Mouse (Mus musculus) MEL (cell line): ENCODE data around the gene Acvr1. TPM values are rescaled to one million over a fixed set of nuclear protein-coding genes. Genes with fewer than 3 reads are reported as not detected.

Experiments used
- DNase-seq: peaks from one replicate; pipeline ENCODE4 v3.0.0; 2011; ENCODE audit warnings: low read depth, low spot score
- H3K27ac ChIP-seq: 2 replicates; pipeline ENCODE4 v1.5.1; 2012; ENCODE audit warnings: low read depth, mild to moderate bottlenecking, control low read depth, low read length, moderate library complexity; ENCODE audit not compliant: control insufficient read depth
- H3K27me3 ChIP-seq, 2 experiments: fragments of 150-350 bp in 1 of 2; sonication (generic) in 1 of 2; 2 replicates each; pipeline ENCODE4 v1.6.1; 2012; ENCODE audit warnings: low read length in 2 of 2, mild to moderate bottlenecking in 2 of 2, improper control_type of control experiment in 1 of 2, moderate library complexity in 1 of 2; ENCODE audit not compliant: insufficient read depth in 2 of 2, control insufficient read depth in 1 of 2
- H3K36me3 ChIP-seq, 2 experiments: 2 replicates each; pipeline ENCODE4 v1.6.1; 2012 to 2014; ENCODE audit warnings: low read length in 2 of 2, improper control_type of control experiment in 1 of 2, inconsistent platforms in 1 of 2, mild to moderate bottlenecking in 1 of 2; ENCODE audit not compliant: insufficient read depth in 2 of 2, control insufficient read depth in 1 of 2
- H3K4me1 ChIP-seq, 2 experiments: fragments of 150-350 bp in 1 of 2; sonication (generic) in 1 of 2; 2 replicates each; pipeline ENCODE4 v1.6.1; 2012; ENCODE audit warnings: low read length in 2 of 2, improper control_type of control experiment in 1 of 2, mild to moderate bottlenecking in 1 of 2; ENCODE audit not compliant: insufficient read depth in 2 of 2, control insufficient read depth in 1 of 2
- H3K4me3 ChIP-seq, 2 experiments: fragments of 150-350 bp in 1 of 2; sonication (generic) in 1 of 2; 2 replicates each; pipeline ENCODE4 v1.5.1; 2012; ENCODE audit warnings: low read depth in 2 of 2, low read length in 2 of 2, mild to moderate bottlenecking in 2 of 2, moderate library complexity in 2 of 2, control low read depth in 1 of 2, improper control_type of control experiment in 1 of 2; ENCODE audit not compliant: control insufficient read depth in 1 of 2, insufficient read depth in 1 of 2
- H3K79me2 ChIP-seq: 2 replicates; pipeline ENCODE4 v1.6.1; 2012; ENCODE audit warnings: mild to moderate bottlenecking, low read length, moderate library complexity; ENCODE audit not compliant: control insufficient read depth, poor library complexity, insufficient read depth
- H3K9ac ChIP-seq: 2 replicates; pipeline ENCODE4 v1.6.1; 2012; ENCODE audit warnings: low read depth, mild to moderate bottlenecking, control low read depth, low read length, moderate library complexity; ENCODE audit not compliant: control insufficient read depth, poor library complexity, severe bottlenecking
- H3K9me3 ChIP-seq: fragments of 150-350 bp; sonication (generic); replicated peaks from 2 replicates; pipeline ENCODE4 v1.6.1; 2012; ENCODE audit warnings: mild to moderate bottlenecking, low read length, improper control_type of control experiment, moderate library complexity; ENCODE audit not compliant: insufficient read depth
- BHLHE40 ChIP-seq: IDR thresholded peaks from 2 replicates; pipeline ENCODE4 v1.6.1; 2012; ENCODE audit warnings: low read depth, mild to moderate bottlenecking, inconsistent platforms, low read length, improper control_type of control experiment, borderline replicate concordance
- CHD1 ChIP-seq: IDR thresholded peaks from 2 replicates; pipeline ENCODE4 v1.6.1; 2012; ENCODE audit warnings: low read depth, mild to moderate bottlenecking, inconsistent platforms, low read length, improper control_type of control experiment
- ELF1 ChIP-seq: IDR thresholded peaks from 2 replicates; pipeline ENCODE4 v1.6.1; 2014; ENCODE audit warnings: low read depth, mild to moderate bottlenecking, inconsistent platforms, low read length, improper control_type of control experiment, moderate library complexity
- EP300 ChIP-seq, 2 experiments: IDR thresholded peaks; 2 replicates each; pipeline ENCODE4 v1.6.1; 2011; ENCODE audit warnings: improper control_type of control experiment in 2 of 2, low read length in 2 of 2, low read depth in 1 of 2, mild to moderate bottlenecking in 1 of 2
- GATA1 ChIP-seq: IDR thresholded peaks from 2 replicates; pipeline ENCODE4 v1.6.1; 2011; ENCODE audit warnings: low read depth, low read length, improper control_type of control experiment
- HCFC1 ChIP-seq: IDR thresholded peaks from 2 replicates; pipeline ENCODE4 v1.6.1; 2012; ENCODE audit warnings: low read depth, mild to moderate bottlenecking, inconsistent platforms, low read length, improper control_type of control experiment, moderate library complexity
- JUND ChIP-seq: IDR thresholded peaks from 2 replicates; pipeline ENCODE4 v1.6.1; 2011; ENCODE audit warnings: low read depth, mild to moderate bottlenecking, improper control_type of control experiment, low read length
- MAX ChIP-seq: IDR thresholded peaks from 2 replicates; pipeline ENCODE4 v1.6.1; 2011; ENCODE audit warnings: low read length, improper control_type of control experiment
- MEF2A ChIP-seq: IDR thresholded peaks from 2 replicates; pipeline ENCODE4 v1.6.1; 2014; ENCODE audit warnings: low read depth, mild to moderate bottlenecking, inconsistent platforms, low read length, improper control_type of control experiment; ENCODE audit not compliant: poor library complexity, insufficient replicate concordance, severe bottlenecking; ENCODE audit errors: extremely low read depth
- MXI1 ChIP-seq: IDR thresholded peaks from 2 replicates; pipeline ENCODE4 v1.6.1; 2011; ENCODE audit warnings: mild to moderate bottlenecking, low read depth, low read length, improper control_type of control experiment
- MYB ChIP-seq: IDR thresholded peaks from 2 replicates; pipeline ENCODE4 v1.6.1; 2011; ENCODE audit warnings: mild to moderate bottlenecking, low read depth, low read length, improper control_type of control experiment
- NELFE ChIP-seq: IDR thresholded peaks from 2 replicates; pipeline ENCODE4 v1.6.1; 2011; ENCODE audit warnings: low read depth, low read length, improper control_type of control experiment
- SMC3 ChIP-seq: IDR thresholded peaks from 2 replicates; pipeline ENCODE4 v1.6.1; 2011; ENCODE audit warnings: low read depth, low read length, improper control_type of control experiment
- TBP ChIP-seq: IDR thresholded peaks from 2 replicates; pipeline ENCODE4 v1.8.0; 2011; ENCODE audit warnings: low read depth, low read length, improper control_type of control experiment
- UBTF ChIP-seq: IDR thresholded peaks from 2 replicates; pipeline ENCODE4 v1.6.1; 2012; ENCODE audit warnings: low read depth, mild to moderate bottlenecking, inconsistent platforms, low read length, improper control_type of control experiment, moderate library complexity, borderline replicate concordance; ENCODE audit not compliant: insufficient read depth
- ZC3H11A ChIP-seq: IDR thresholded peaks from 2 replicates; pipeline ENCODE4 v1.6.1; 2012; ENCODE audit warnings: low read depth, mild to moderate bottlenecking, inconsistent platforms, low read length, improper control_type of control experiment
- ZKSCAN1 ChIP-seq: IDR thresholded peaks from 2 replicates; pipeline ENCODE4 v1.6.1; 2012; ENCODE audit warnings: low read depth, mild to moderate bottlenecking, inconsistent platforms, low read length, improper control_type of control experiment, moderate library complexity
- ZMIZ1 ChIP-seq: IDR thresholded peaks from 2 replicates; pipeline ENCODE4 v1.6.1; 2012; ENCODE audit warnings: low read depth, mild to moderate bottlenecking, inconsistent platforms, low read length, improper control_type of control experiment, moderate library complexity
- ZNF384 ChIP-seq: IDR thresholded peaks from 2 replicates; pipeline ENCODE4 v1.6.1; 2012; ENCODE audit warnings: low read depth, mild to moderate bottlenecking, inconsistent platforms, low read length, improper control_type of control experiment
- polyA plus RNA-seq, 2 experiments: library from polyadenylated mRNA; stranded (reverse) in 1 of 2; unstranded in 1 of 2; fragments of >175 nt in 1 of 2; fragments of >200 nt in 1 of 2; gene quantifications; 2 replicates each; pipeline versions ENCODE4 v1.2.1 to v1.2.4; 2012; ENCODE audit warnings: low replicate concordance in 2 of 2, low read depth in 1 of 2; ENCODE audit not compliant: insufficient read length in 2 of 2, insufficient read depth in 1 of 2, missing spikeins in 1 of 2
- total RNA-seq: library from RNA; depleted of rRNA; stranded (reverse); fragments of 300-350 nt; gene quantifications from 2 replicates; pipeline ENCODE4 v1.2.3, GENCODE M21; 2012

Acvr1 gene
- total and polyA plus RNA-seq, 3 experiments = not detected

- H3K36me3 ChIP-seq = no peaks in the 10 kb centered on the region
- TF ChIP-seq UBTF (no peak), ELF1 (no peak), SMC3 (no peak), JUND (no peak), GATA1 (no peak), MEF2A (no peak), CHD1 (no peak), ZKSCAN1 (no peak)
- TF ChIP-seq, all 39 proteins: peak for 0
- Histone ChIP-seq H3K27me3 (no peaks in the 10 kb centered on the region), H3K79me2 (no peaks in the 10 kb centered on the region), H3K4me1 (no peaks in the 10 kb centered on the region), H3K27ac (no peak overlapping the region), H3K9ac (no peak overlapping the region), H3K9me3 (no peaks in the 10 kb centered on the region), H3K4me3 (no peak overlapping the region)
- no peak for DNase-seq
Measured at GRCm38 (mm10) chr2:58614851-58615250, 47.9 kb upstream of the Acvr1 start.

- Histone ChIP-seq H3K27me3 (no peaks in the 10 kb centered on the region), H3K27ac (no peak overlapping the region)
- TF ChIP-seq BHLHE40 (no peak), ZMIZ1 (no peak), EP300 (IDR thresholded peaks at IDR 0.05; ENCODE audit: low read depth in 1 of 2, low read length in 2 of 2) (no peak), MXI1 (no peak), MAX (no peak), MYB (no peak), ZNF384 (no peak), ZC3H11A (no peak), HCFC1 (no peak), NELFE (no peak), TBP (no peak)
Measured at GRCm38 (mm10) chr2:58613720-58614119, 46.8 kb upstream of the Acvr1 start.

More at GRCm38 (mm10) chr2:58613720-58614119, 46.8 kb upstream of the Acvr1 start:
- H3K9ac ChIP-seq = no peak overlapping the region
- no peaks in the 10 kb centered on the region for H3K9me3 ChIP-seq
- H3K4me3 ChIP-seq = no peak overlapping the region
- H3K4me1 ChIP-seq = no peaks in the 10 kb centered on the region
- no peaks in the 10 kb centered on the region for H3K79me2 ChIP-seq
- H3K36me3 ChIP-seq = no peaks in the 10 kb centered on the region
- DNase-seq = no peak
